Mouse (Mus musculus): Measurements from ENCODE around the gene Ercc5. TPM values are rescaled to one million over a fixed set of nuclear protein-coding genes. Genes with fewer than 3 reads are reported as not detected.

The Ercc5 gene
- polyA plus RNA-seq, 1 experiment from 2014 or later: 18.9 TPM

DNA sequence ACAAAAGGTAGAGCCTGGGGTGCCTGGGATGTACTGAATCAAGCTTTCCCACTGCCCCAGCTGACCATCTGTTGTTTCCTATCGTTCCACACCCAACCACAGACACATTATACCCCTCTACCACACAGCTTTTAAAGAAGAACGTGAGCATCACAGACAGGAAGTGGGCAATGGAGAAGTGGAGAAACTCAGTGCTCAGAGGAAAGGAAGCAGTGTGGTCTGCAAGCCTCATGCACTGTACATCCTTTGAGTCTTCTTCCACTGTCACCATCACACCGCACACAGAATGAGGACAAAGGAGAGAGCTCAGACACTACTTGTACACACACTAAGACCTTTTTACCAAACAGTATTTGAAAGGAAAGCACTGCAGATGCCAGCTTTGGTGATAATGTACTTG, 25.3 kb upstream of the Ercc5 start:
- WGBS: 70% methylated on average over 3 of the region's 3 CpGs

DNA sequence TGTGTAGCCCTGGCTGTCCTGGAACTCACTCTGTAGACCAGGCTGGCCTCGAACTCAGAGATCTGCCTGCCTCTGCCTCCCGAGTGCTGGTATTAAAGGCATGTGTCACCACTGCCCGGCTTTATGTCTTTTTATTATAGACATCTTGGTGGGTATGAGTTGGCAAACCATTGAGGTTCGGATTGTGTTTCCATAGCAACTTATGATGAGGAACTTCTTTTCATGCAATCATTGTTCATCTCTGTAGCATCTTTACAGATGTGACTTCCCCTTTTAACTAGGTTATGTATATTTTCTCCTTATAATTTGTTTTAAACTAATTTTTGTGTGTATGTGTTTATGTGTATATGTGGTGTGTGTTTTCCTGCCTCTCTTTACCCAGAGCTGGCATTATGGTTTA, 22.0 kb upstream of the Ercc5 start:
- Histone ChIP-seq H3K9me3 (replicated peaks; ENCODE audit: control insufficient read depth, low read length) (no peaks in the 10 kb centered on the region), H3K4me3 (replicated peaks; ENCODE audit: low read length) (no peak overlapping the region), H3K4me2 (ENCODE audit: low read depth, low read length) (no peak overlapping the region), H3K27ac (ENCODE audit: low read length) (no peak overlapping the region), H3K36me3 (ENCODE audit: control insufficient read depth, insufficient read depth, low read length) (0 out of 2 replicates have a peak, but pooled peaks cover 8% of the 10 kb centered on the region), H3K27me3 (ENCODE audit: control insufficient read depth, insufficient read depth, low read length) (no peaks in the 10 kb centered on the region), H3K9ac (ENCODE audit: low read length) (no peak overlapping the region), H3K4me1 (ENCODE audit: control insufficient read depth, insufficient read depth, low read length) (no peaks in the 10 kb centered on the region)
- WGBS: 94% methylated on average over 4 of the region's 4 CpGs
- no peak for ATAC-seq (ENCODE audit: insufficient read depth, low FRiP score)

More for the DNA sequence above, 25.3 kb upstream of the Ercc5 start:
- Histone ChIP-seq H3K9ac (ENCODE audit: low read length) (no peak overlapping the region), H3K9me3 (replicated peaks; ENCODE audit: control insufficient read depth, low read length) (no peaks in the 10 kb centered on the region), H3K36me3 (ENCODE audit: control insufficient read depth, insufficient read depth, low read length) (0 out of 2 replicates have a peak, but pooled peaks cover 8% of the 10 kb centered on the region), H3K27ac (ENCODE audit: low read length) (no peak overlapping the region), H3K4me1 (ENCODE audit: control insufficient read depth, insufficient read depth, low read length) (peaks cover 6% of the 10 kb centered on the region), H3K4me2 (ENCODE audit: low read depth, low read length) (no peak overlapping the region), H3K4me3 (replicated peaks; ENCODE audit: low read length) (no peak overlapping the region), H3K27me3 (ENCODE audit: control insufficient read depth, insufficient read depth, low read length) (no peaks in the 10 kb centered on the region)
- ATAC-seq (ENCODE audit: insufficient read depth, low FRiP score): no peak

DNA sequence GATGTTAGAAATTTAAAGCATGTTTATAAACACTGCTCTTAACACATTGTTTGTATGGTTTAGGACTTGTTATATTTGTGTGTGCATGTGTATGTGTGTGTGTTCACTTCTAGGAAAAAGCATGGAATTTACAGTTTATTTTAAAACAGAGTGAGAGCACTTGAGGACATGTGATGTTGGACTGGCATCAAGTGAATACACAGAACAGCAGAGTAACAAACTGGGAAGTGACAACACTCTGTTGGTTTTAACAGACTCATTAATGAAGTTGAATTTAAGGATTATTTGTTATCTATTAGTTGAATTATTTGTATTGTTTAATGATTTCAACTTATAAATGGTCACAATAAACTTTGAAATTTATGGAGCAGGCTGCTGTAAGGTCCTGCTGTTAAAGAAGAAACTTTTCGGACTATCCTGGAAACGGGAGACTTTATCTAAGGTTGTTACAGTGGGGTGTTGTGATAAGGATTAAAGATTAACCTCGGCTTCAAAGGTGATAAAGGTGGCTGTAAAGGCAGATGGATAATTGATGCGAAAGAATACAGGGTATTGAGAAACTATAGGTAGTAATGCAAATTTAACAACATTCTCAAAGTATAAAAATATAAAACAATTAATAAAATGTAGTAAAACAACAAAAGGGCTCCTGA, 17.5 kb upstream of the Ercc5 start:
- H3K9me3 ChIP-seq (replicated peaks; ENCODE audit: control insufficient read depth, low read length): no peaks in the 10 kb centered on the region
- WGBS: 61% methylated on average over 4 of the region's 4 CpGs
- peaks cover 11% of the 10 kb centered on the region; the same call in 1 of the 2 replicates for H3K36me3 ChIP-seq (ENCODE audit: control insufficient read depth, insufficient read depth, low read length)
- no peak overlapping the region for H3K4me2 ChIP-seq (ENCODE audit: low read depth, low read length)
- H3K4me1 ChIP-seq (ENCODE audit: control insufficient read depth, insufficient read depth, low read length): no peaks in the 10 kb centered on the region
- no peaks in the 10 kb centered on the region for H3K27me3 ChIP-seq (ENCODE audit: control insufficient read depth, insufficient read depth, low read length)
- no peak for ATAC-seq (ENCODE audit: insufficient read depth, low FRiP score)
- H3K27ac ChIP-seq (ENCODE audit: low read length): no peak overlapping the region
- no peak overlapping the region for H3K9ac ChIP-seq (ENCODE audit: low read length)
- H3K4me3 ChIP-seq (replicated peaks; ENCODE audit: low read length): no peak overlapping the region

DNA sequence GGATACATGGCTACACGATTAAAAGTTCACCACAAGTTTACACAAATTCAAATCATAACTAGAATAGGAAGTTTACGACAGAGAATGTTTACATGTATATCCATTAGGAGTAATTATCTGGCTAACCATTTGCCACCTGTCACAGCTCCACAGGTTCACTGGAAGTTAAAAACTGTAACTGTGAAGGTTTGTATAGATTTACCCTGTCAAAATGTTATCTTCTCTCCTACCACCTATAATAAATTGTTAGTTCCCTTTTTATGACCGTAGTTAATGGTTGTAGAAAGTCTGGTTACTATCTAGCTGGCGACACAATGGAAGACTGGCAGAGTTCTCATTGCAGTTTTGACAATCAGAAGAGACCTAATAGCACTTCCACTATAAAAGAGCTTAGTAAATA, 7.3 kb upstream of the Ercc5 start:
- H3K27me3 ChIP-seq (ENCODE audit: control insufficient read depth, insufficient read depth, low read length): no peaks in the 10 kb centered on the region
- no peaks in the 10 kb centered on the region for H3K4me1 ChIP-seq (ENCODE audit: control insufficient read depth, insufficient read depth, low read length)
- peaks cover 13% of the 10 kb centered on the region for H3K36me3 ChIP-seq (ENCODE audit: control insufficient read depth, insufficient read depth, low read length)
- H3K27ac ChIP-seq (ENCODE audit: low read length): no peak overlapping the region
- 36% methylated on average over 4 of the region's 4 CpGs for WGBS
- H3K9ac ChIP-seq (ENCODE audit: low read length): no peak overlapping the region
- no peaks in the 10 kb centered on the region for H3K9me3 ChIP-seq (replicated peaks; ENCODE audit: control insufficient read depth, low read length)
- H3K4me3 ChIP-seq (replicated peaks; ENCODE audit: low read length): no peak overlapping the region
- no peak overlapping the region for H3K4me2 ChIP-seq (ENCODE audit: low read depth, low read length)
- no peak for ATAC-seq (ENCODE audit: insufficient read depth, low FRiP score)

DNA sequence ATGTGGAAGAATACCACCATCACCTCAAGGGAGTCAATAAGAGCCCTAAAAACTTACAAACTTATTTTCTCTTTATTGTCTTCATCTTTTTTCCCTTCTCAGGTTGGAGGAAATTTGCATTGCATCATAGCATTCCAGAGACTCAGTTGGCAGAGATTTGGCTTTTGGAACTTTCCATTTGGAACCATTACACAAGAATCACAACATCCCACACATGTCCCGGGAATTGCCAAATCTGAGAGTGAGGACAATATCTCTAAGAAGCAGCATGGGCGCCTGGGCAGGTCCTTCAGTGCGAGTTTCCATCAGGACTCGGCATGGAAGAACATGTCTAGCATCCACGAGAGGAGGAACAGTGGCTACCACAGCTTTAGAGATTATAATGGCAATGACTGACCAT, 4.8 kb upstream of the Ercc5 start:
- H3K36me3 ChIP-seq (ENCODE audit: control insufficient read depth, insufficient read depth, low read length): peaks cover 12% of the 10 kb centered on the region
- 87% methylated on average over 5 of the region's 5 CpGs for WGBS
- H3K27ac ChIP-seq (ENCODE audit: low read length): no peak overlapping the region
- no peaks in the 10 kb centered on the region for H3K27me3 ChIP-seq (ENCODE audit: control insufficient read depth, insufficient read depth, low read length)
- no peaks in the 10 kb centered on the region for H3K9me3 ChIP-seq (replicated peaks; ENCODE audit: control insufficient read depth, low read length)
- no peak overlapping the region for H3K4me2 ChIP-seq (ENCODE audit: low read depth, low read length)
- H3K4me1 ChIP-seq (ENCODE audit: control insufficient read depth, insufficient read depth, low read length): 0 out of 2 replicates have a peak, but pooled peaks cover 2% of the 10 kb centered on the region
- ATAC-seq (ENCODE audit: insufficient read depth, low FRiP score): no peak
- H3K4me3 ChIP-seq (replicated peaks; ENCODE audit: low read length): no peak overlapping the region
- H3K9ac ChIP-seq (ENCODE audit: low read length): no peak overlapping the region

DNA sequence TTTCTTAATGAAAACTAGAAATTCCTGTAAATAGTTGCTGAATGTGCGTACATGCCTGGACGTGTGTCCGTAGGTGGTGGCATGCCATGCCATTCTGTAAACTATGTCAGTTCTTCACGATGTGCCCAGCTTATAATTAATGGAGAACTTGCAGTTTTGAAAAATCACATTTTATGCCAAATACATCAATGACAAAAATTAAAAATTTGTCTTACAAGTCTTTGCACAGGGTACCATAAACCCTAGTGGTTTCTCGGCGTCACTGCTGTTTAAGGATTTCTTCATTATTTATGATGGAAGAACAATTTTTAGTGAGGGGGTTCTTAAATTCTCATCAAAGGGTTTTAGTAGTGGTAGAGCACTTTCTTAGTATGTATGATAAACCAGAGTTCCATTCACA, 1.2 kb downstream of the Ercc5 start:
- peaks cover 6% of the 10 kb centered on the region; the same call in 1 of the 2 replicates for H3K4me1 ChIP-seq (ENCODE audit: control insufficient read depth, insufficient read depth, low read length)
- peak overlapping the region; percentile 56 for H3K4me2 ChIP-seq (ENCODE audit: low read depth, low read length)
- H3K27ac ChIP-seq (ENCODE audit: low read length): peak overlapping the region; percentile 85
- no peaks in the 10 kb centered on the region for H3K27me3 ChIP-seq (ENCODE audit: control insufficient read depth, insufficient read depth, low read length)
- ATAC-seq (ENCODE audit: insufficient read depth, low FRiP score): no peak
- H3K9ac ChIP-seq (ENCODE audit: low read length): peak overlapping the region; percentile 76
- 20% methylated on average over 6 of the region's 6 CpGs for WGBS
- H3K4me3 ChIP-seq (replicated peaks; ENCODE audit: low read length): peak overlapping the region; percentile 63
- H3K36me3 ChIP-seq (ENCODE audit: control insufficient read depth, insufficient read depth, low read length): 0 out of 2 replicates have a peak, but pooled peaks cover 3% of the 10 kb centered on the region
- no peaks in the 10 kb centered on the region for H3K9me3 ChIP-seq (replicated peaks; ENCODE audit: control insufficient read depth, low read length)

DNA sequence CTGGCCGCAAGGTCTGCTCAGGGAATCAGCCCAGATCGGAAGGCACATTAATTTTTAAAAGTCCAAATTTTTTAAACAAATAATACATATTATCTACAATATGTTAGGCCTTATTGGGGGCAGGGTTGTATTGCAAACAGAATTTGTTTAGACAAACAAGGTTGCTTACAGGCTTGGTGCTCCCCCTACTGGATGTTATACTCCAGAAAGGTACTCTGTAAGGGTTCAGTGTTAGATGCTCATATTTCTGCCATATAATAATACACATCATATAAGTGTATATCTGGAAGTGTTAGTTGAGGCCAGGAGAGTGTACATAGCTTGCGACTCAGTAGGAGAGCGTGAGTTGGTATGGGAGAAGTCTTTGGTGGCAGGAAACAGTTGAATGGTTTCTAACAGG, 7.7 kb downstream of the Ercc5 start:
- H3K4me2 ChIP-seq (ENCODE audit: low read depth, low read length): no peak overlapping the region
- H3K4me1 ChIP-seq (ENCODE audit: control insufficient read depth, insufficient read depth, low read length): no peaks in the 10 kb centered on the region
- H3K9ac ChIP-seq (ENCODE audit: low read length): no peak overlapping the region
- no peaks in the 10 kb centered on the region for H3K27me3 ChIP-seq (ENCODE audit: control insufficient read depth, insufficient read depth, low read length)
- no peak overlapping the region for H3K27ac ChIP-seq (ENCODE audit: low read length)
- peaks cover under 1% of the 10 kb centered on the region for H3K36me3 ChIP-seq (ENCODE audit: control insufficient read depth, insufficient read depth, low read length)
- WGBS: 94% methylated on average over 4 of the region's 4 CpGs
- H3K4me3 ChIP-seq (replicated peaks; ENCODE audit: low read length): no peak overlapping the region
- ATAC-seq (ENCODE audit: insufficient read depth, low FRiP score): no peak
- no peaks in the 10 kb centered on the region for H3K9me3 ChIP-seq (replicated peaks; ENCODE audit: control insufficient read depth, low read length)

DNA sequence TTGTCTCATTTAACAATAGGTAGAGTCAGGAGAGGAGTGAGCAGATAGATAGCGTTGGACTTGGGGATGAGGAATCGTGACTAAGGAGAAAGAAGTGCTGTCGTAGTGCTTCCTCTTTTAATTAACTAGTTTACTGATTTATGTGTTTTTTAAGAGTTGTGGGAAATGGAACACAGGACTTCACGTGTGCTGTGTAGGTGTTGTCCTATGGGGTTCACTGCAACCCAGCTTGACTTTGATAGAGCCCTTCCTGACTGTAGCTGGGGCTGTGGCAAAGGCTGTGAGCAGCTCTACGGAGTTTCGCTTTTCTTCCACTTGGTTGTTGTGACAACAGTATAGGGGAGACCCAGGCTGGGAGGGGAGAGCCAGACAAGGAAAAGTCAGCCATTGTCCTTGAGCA, 10.8 kb downstream of the Ercc5 start:
- Histone ChIP-seq H3K27me3 (ENCODE audit: control insufficient read depth, insufficient read depth, low read length) (no peaks in the 10 kb centered on the region), H3K4me1 (ENCODE audit: control insufficient read depth, insufficient read depth, low read length) (no peaks in the 10 kb centered on the region), H3K4me2 (ENCODE audit: low read depth, low read length) (no peak overlapping the region), H3K9me3 (replicated peaks; ENCODE audit: control insufficient read depth, low read length) (no peaks in the 10 kb centered on the region), H3K36me3 (ENCODE audit: control insufficient read depth, insufficient read depth, low read length) (peaks cover 14% of the 10 kb centered on the region), H3K4me3 (replicated peaks; ENCODE audit: low read length) (no peak overlapping the region), H3K27ac (ENCODE audit: low read length) (no peak overlapping the region), H3K9ac (ENCODE audit: low read length) (no peak overlapping the region)
- no peak for ATAC-seq (ENCODE audit: insufficient read depth, low FRiP score)
- 84% methylated on average over 6 of the region's 6 CpGs for WGBS

DNA sequence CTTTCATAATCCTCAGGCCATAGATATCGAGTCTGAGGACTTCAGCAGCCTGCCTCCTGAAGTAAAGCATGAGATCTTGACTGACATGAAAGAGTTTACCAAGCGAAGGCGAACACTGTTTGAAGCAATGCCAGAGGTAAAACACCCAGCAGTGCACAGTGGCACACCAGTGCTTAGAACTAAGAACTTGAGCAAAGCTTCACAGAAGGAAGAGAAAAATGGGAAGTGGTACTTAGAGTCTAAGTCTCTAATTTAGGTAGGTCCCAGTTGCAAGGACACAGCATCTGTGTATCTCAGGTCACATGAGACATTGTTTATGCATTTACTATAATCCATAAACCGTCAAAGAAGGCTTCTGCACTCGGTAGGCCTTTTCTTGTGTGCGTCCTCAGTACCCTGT, 14.3 kb downstream of the Ercc5 start:
- Histone ChIP-seq H3K36me3 (ENCODE audit: control insufficient read depth, insufficient read depth, low read length) (peaks cover 16% of the 10 kb centered on the region), H3K4me3 (replicated peaks; ENCODE audit: low read length) (no peak overlapping the region), H3K9ac (ENCODE audit: low read length) (no peak overlapping the region), H3K27ac (ENCODE audit: low read length) (no peak overlapping the region), H3K9me3 (replicated peaks; ENCODE audit: control insufficient read depth, low read length) (no peaks in the 10 kb centered on the region), H3K4me2 (ENCODE audit: low read depth, low read length) (no peak overlapping the region), H3K4me1 (ENCODE audit: control insufficient read depth, insufficient read depth, low read length) (no peaks in the 10 kb centered on the region), H3K27me3 (ENCODE audit: control insufficient read depth, insufficient read depth, low read length) (no peaks in the 10 kb centered on the region)
- WGBS: 93% methylated on average over 6 of the region's 6 CpGs
- ATAC-seq (ENCODE audit: insufficient read depth, low FRiP score): no peak

Data from stomach, embryonic 16.5 days (tissue).